Mouse (Mus musculus) frontal cortex, postnatal 36 days (tissue): ENCODE measurements around the gene Gm128.

ENCODE experiments used
- DNase-seq, 2 experiments: peaks; one replicate each; pipeline ENCODE4 v3.0.0; 2022; ENCODE audit warnings: low spot score in 2 of 2

Gene Gm128

GRCm38 (mm10) chr3:95200132-95200531, 41.3 kb downstream of the Gm128 start:
- no peak for DNase-seq

GRCm38 (mm10) chr3:95199101-95199500, 42.3 kb downstream of the Gm128 start:
- no peak for DNase-seq

GRCm38 (mm10) chr3:95195772-95196171, 45.6 kb downstream of the Gm128 start:
- DNase-seq, result no peak

- no peak for DNase-seq
Observed at GRCm38 (mm10) chr3:95194721-95195135, 46.7 kb downstream of the Gm128 start.
